Mouse (Mus musculus) intestine, postnatal 0 days (tissue): Measurements from ENCODE around the gene Mfap3. TPM values are rescaled to one million over a fixed set of nuclear protein-coding genes. Genes with fewer than 3 reads are reported as not detected.
A peak's percentile ranks its signal among the peaks of the same experiment; 100 is the strongest.

Experiments used
- ATAC-seq: fragments of 200-750 bp; cut with Nextera tagmentation; 2 replicates; pipeline ENCODE4 v1.8.0; 2017; ENCODE audit warnings: mild to moderate bottlenecking, moderate TSS enrichment, moderate library complexity
- H3K27ac ChIP-seq: fragments of 300-500 bp; sonication (generic); 2 replicates; pipeline ENCODE4 v1.5.1; 2014; ENCODE audit warnings: mild to moderate bottlenecking, low read depth, low read length, moderate library complexity
- H3K27me3 ChIP-seq: fragments of 300-500 bp; sonication (generic); replicated peaks from 2 replicates; pipeline ENCODE4 v1.6.1; 2014; ENCODE audit warnings: low read length, mixed read lengths; ENCODE audit not compliant: control insufficient read depth, insufficient read depth
- H3K36me3 ChIP-seq: fragments of 300-500 bp; sonication (generic); 2 replicates; pipeline ENCODE4 v1.6.1; 2014; ENCODE audit warnings: mild to moderate bottlenecking, moderate library complexity; ENCODE audit not compliant: control insufficient read depth, insufficient read depth
- H3K4me1 ChIP-seq: fragments of 300-500 bp; sonication (generic); replicated peaks from 2 replicates; pipeline ENCODE4 v1.6.1; 2014; ENCODE audit warnings: antibody characterized with exemption, low read length, mixed read lengths; ENCODE audit not compliant: control insufficient read depth, insufficient read depth
- H3K4me2 ChIP-seq: fragments of 300-500 bp; sonication (generic); replicated peaks from 2 replicates; pipeline ENCODE4 v1.6.1; 2014; ENCODE audit warnings: low read depth, mild to moderate bottlenecking, moderate library complexity
- H3K4me3 ChIP-seq: fragments of 300-500 bp; sonication (generic); 2 replicates; pipeline ENCODE4 v1.5.1; 2014; ENCODE audit warnings: low read depth, low read length
- H3K9ac ChIP-seq: fragments of 300-500 bp; sonication (generic); 2 replicates; pipeline ENCODE4 v1.6.1; 2014; ENCODE audit warnings: mild to moderate bottlenecking, low read depth, low read length
- H3K9me3 ChIP-seq: fragments of 300-500 bp; sonication (generic); 2 replicates; pipeline ENCODE4 v1.6.1; 2016; ENCODE audit warnings: mixed run types; ENCODE audit not compliant: control insufficient read depth
- CTCF ChIP-seq: sonication (generic); IDR thresholded peaks from 2 replicates; pipeline ENCODE4 v1.5.1; 2016; ENCODE audit warnings: low read depth, mild to moderate bottlenecking, control low read depth, antibody characterized with exemption, moderate library complexity
- WGBS: fragments of 180-500 bp; shearing (Covaris S2); extraction: QIAGEN DNeasy Blood & Tissue Kit; methylation state at CpG from one replicate; pipeline ENCODE4 v1.1.7; 2014; 5-methylcytosine and 5-hydroxymethylcytosine counted together
- polyA plus RNA-seq: library from polyadenylated mRNA; unstranded; fragments of >200 nt; fragmentation: Nextera tagmentation; extraction: Ambion mirVana; gene quantifications from 2 replicates; pipeline ENCODE4 v1.2.1, GENCODE M21; 2015

The Mfap3 gene
- polyA plus RNA-seq, 1 experiment from 2014 or later = 31.9 TPM

DNA sequence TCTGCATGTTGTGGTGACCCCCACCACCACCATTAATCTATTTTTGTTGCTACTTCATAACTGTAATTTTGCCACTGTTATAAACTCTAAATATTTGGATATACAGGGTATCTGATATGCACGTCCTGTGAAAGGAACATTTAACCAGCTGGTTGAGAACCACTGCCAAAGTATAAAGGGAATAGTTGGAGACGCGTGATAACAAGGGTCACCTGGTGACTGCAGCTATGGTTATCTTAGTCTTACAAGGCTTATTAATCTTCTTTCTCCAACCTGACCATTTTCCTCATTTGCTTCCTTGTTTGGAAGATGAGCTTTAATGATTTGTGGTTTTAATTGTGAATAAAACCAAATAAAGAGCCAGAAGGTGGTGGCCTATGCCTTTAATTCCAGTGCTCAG is 5.0 kb downstream of the Mfap3 start:
- Histone ChIP-seq H3K27me3 (no peaks in the 10 kb centered on the region), H3K4me3 (no peak overlapping the region), H3K4me2 (no peak overlapping the region), H3K27ac (no peak overlapping the region), H3K36me3 (peaks cover 17% of the 10 kb centered on the region), H3K9me3 (no peaks in the 10 kb centered on the region), H3K9ac (no peak overlapping the region), H3K4me1 (no peaks in the 10 kb centered on the region)
- WGBS = 51% methylated on average over 3 of the region's 3 CpGs
- ATAC-seq = no peak
- TF ChIP-seq CTCF = no peak

DNA sequence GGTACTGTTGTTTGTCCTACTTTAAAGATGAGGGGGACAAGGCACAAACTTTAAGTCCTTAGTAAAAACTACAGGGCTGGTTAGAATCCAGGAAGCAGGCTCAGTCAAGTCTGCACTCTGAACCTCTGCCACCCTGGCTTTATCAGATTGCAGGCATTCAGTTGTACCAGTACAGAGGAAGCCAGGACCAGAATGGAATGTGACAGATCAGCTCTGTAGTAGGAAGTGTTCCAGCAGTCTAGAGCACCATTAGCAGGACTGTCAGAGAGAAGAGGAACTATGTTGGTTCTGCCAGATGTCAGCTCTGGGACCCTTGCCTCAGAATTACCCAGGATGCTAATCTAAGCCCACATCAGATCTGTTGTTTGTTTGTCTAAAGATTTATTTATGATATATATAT is 6.1 kb downstream of the Mfap3 start:
- TF ChIP-seq CTCF = no peak

DNA sequence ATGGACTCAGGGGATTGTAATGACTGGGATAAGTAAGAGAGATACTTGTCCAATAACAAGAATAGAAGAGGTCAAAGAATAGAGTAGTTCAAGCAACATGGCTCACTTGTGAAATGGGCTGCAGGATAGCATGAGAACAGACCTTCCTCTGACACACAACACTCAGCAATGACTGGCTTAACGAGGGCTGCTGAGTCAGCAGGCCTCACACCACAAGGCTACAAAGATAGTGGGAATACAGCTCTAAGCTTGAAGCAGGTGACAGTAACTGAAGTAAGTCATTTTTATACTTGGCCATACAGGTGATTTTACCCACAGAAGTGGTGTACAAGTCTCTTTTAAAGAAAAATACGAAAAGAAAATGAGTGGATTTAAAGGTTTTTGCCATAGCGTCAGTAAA is 7.4 kb downstream of the Mfap3 start:
- Histone ChIP-seq H3K4me3 (no peak overlapping the region), H3K4me1 (no peaks in the 10 kb centered on the region), H3K27me3 (no peaks in the 10 kb centered on the region), H3K9ac (no peak overlapping the region), H3K4me2 (no peak overlapping the region), H3K9me3 (no peaks in the 10 kb centered on the region), H3K36me3 (peaks cover 35% of the 10 kb centered on the region), H3K27ac (no peak overlapping the region)
- ATAC-seq = no peak
- TF ChIP-seq CTCF = no peak
- WGBS = 75% methylated on average over 3 of the region's 3 CpGs

More for the DNA sequence above, 6.1 kb downstream of the Mfap3 start:
- Histone ChIP-seq H3K36me3 (peaks cover 29% of the 10 kb centered on the region), H3K4me1 (no peaks in the 10 kb centered on the region), H3K27me3 (no peaks in the 10 kb centered on the region), H3K9me3 (no peaks in the 10 kb centered on the region), H3K9ac (no peak overlapping the region), H3K4me3 (no peak overlapping the region), H3K27ac (peak overlapping the region; percentile 10; the same call in 1 of the 2 replicates), H3K4me2 (no peak overlapping the region)
- peak; percentile 71 for ATAC-seq

DNA sequence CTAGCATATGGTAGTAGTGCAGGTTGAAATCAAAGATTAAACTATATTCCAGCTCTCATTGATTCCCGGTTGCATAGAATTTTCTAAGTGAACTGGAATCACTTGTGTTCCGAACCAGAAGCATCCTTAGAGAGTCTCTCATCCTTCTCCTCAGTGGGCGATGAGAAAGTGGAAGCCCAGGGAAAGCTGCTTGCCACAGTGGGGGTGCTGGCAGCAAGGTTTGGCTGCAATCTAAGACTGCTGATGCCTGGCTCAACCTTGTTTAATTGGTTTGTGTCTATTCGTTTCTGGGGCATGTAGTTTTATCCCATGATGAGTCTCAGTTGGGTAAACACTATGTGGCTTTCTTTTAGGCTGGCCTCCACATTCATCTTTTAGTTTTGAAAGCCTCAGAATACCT is 9.0 kb downstream of the Mfap3 start:
- Histone ChIP-seq H3K4me3 (no peak overlapping the region), H3K9me3 (no peaks in the 10 kb centered on the region), H3K4me2 (no peak overlapping the region), H3K36me3 (peaks cover 45% of the 10 kb centered on the region), H3K27me3 (no peaks in the 10 kb centered on the region), H3K4me1 (no peaks in the 10 kb centered on the region), H3K27ac (no peak overlapping the region), H3K9ac (no peak overlapping the region)
- no peak for ATAC-seq
- WGBS = 83% methylated on average over 4 of the region's 4 CpGs
- TF ChIP-seq CTCF = no peak

DNA sequence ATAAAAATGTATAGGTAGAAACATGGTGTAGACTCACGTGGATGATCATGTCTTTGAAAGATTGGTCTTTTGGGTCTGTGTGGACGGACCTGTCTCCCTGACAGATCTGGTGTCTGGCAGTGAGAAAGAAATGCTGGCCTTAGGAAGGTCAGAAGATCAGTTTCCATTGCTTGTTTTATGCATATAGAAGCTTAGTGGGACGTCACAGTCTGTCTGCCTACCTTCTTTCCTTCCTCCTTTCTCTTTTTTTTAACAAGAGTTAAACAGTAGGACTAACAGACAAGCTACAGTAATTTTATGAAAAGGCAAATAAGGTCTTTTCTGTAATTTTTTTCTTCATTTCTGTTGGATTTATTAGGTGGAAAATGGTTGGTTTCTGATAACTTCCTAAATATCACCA is 10.6 kb downstream of the Mfap3 start:
- Histone ChIP-seq H3K27me3 (no peaks in the 10 kb centered on the region), H3K9ac (no peak overlapping the region), H3K27ac (no peak overlapping the region), H3K4me1 (no peaks in the 10 kb centered on the region), H3K4me3 (no peak overlapping the region), H3K9me3 (no peaks in the 10 kb centered on the region), H3K4me2 (no peak overlapping the region), H3K36me3 (peaks cover 39% of the 10 kb centered on the region)
- WGBS = 93% methylated on average over 3 of the region's 3 CpGs
- ATAC-seq = no peak
- no peak for TF ChIP-seq CTCF

DNA sequence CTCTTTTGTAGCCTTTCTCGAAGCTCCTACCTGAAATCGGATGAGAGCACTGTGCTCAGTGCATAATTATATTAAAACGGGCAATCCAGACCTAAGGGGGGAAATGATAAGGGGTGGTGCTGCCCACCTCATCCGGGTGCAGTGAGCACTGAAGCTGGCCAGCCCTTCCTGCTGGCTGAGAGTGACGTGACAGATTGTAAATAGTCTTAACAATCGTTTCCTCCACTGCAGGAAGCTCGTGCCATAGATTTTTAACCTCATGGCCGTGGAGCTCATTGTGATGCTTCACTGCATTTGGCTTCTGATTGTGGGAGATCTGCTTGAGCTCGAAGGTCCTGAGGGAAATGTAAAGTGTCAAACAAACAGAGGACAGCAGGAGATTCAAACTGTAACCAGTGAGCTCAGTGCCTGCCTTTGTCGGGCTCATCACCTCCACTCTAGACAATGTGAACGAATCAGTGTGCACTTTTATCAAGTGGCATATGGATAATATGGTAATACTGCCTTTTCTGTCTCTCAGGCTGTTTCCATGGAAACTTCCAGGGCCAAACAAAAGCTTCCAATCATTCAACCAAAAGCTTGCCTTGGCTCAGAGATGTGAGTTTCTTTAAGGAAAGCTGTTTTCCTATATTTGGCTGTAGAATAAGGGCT is 13.0 kb downstream of the Mfap3 start:
- peaks cover 39% of the 10 kb centered on the region for H3K36me3 ChIP-seq
- 56% methylated on average over 11 of the region's 11 CpGs for WGBS
- H3K27ac ChIP-seq = no peak overlapping the region

DNA sequence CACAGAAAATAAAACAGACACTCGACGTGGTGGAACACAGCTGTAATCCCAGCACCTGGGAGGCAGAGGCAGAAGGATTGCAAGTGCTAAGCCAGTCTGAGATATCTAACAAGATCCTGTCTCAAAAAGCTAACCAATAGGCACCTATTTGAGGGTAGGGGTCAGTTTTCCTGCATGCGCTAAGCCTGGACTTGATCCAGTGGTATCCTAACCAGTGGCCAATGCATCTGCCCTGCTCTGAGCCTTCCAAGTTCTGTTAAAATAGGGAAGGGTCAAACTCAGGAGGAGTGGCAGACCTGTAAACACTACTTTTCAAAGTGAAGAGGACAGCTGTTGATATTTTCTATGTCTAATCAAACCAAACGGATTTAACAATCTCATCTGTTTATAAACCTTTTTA is 13.8 kb downstream of the Mfap3 start:
- H3K27me3 ChIP-seq = no peaks in the 10 kb centered on the region
- no peak overlapping the region for H3K27ac ChIP-seq
- no peaks in the 10 kb centered on the region for H3K9me3 ChIP-seq
- no peaks in the 10 kb centered on the region for H3K4me1 ChIP-seq
- no peak overlapping the region for H3K4me2 ChIP-seq
- H3K4me3 ChIP-seq = no peak overlapping the region
- H3K36me3 ChIP-seq = peaks cover 39% of the 10 kb centered on the region
- no peak for TF ChIP-seq CTCF
- H3K9ac ChIP-seq = no peak overlapping the region
- no peak for ATAC-seq
- WGBS = 86% methylated on average over 4 of the region's 4 CpGs

More for the DNA sequence above, 13.0 kb downstream of the Mfap3 start:
- H3K4me1 ChIP-seq = no peaks in the 10 kb centered on the region
- no peak for ATAC-seq
- H3K27me3 ChIP-seq = no peaks in the 10 kb centered on the region
- no peak overlapping the region for H3K4me3 ChIP-seq
- H3K9ac ChIP-seq = no peak overlapping the region
- no peak for TF ChIP-seq CTCF
- no peaks in the 10 kb centered on the region for H3K9me3 ChIP-seq
- H3K4me2 ChIP-seq = no peak overlapping the region
